Mouse (Mus musculus) kidney, postnatal 0 days (tissue): ENCODE measurements at regions not wholly inside any gene's neighbourhood (a gene's known extent, or its start where the extent isn't known, plus 50 kb on each side); places are given as distances from the start of the nearest gene placed in this dataset.
A peak's percentile ranks its signal among the peaks of the same experiment; 100 is the strongest.

Experiments
- ATAC-seq: fragments of 200-750 bp; cut with Nextera tagmentation; replicated peaks from 2 replicates; pipeline ENCODE4 v1.8.0; 2017; ENCODE audit warnings: low read depth, moderate number of reproducible peaks, moderate TSS enrichment, moderate library complexity; ENCODE audit not compliant: low FRiP score
- DNase-seq: peaks from one replicate; pipeline ENCODE4 v3.0.0-alpha.2; 2016; ENCODE audit warnings: low spot score
- H3K27ac ChIP-seq: fragments of 300-500 bp; sonication (generic); 2 replicates; pipeline ENCODE4 v1.5.1; 2014; ENCODE audit warnings: mild to moderate bottlenecking
- H3K27me3 ChIP-seq: fragments of 300-500 bp; sonication (generic); 2 replicates; pipeline ENCODE4 v1.6.1; 2014; ENCODE audit warnings: low read length, mixed read lengths; ENCODE audit not compliant: insufficient read depth
- H3K36me3 ChIP-seq: fragments of 300-500 bp; sonication (generic); 2 replicates; pipeline ENCODE4 v1.6.1; 2014; ENCODE audit warnings: low read length, mixed read lengths; ENCODE audit not compliant: insufficient read depth
- H3K4me1 ChIP-seq: fragments of 300-500 bp; sonication (generic); replicated peaks from 2 replicates; pipeline ENCODE4 v1.6.1; 2014; ENCODE audit warnings: antibody characterized with exemption, low read length, mixed read lengths; ENCODE audit not compliant: insufficient read depth
- H3K4me2 ChIP-seq: fragments of 300-500 bp; sonication (generic); 2 replicates; pipeline ENCODE4 v1.6.1; 2014; ENCODE audit warnings: mild to moderate bottlenecking, low read length, moderate library complexity, mixed read lengths
- H3K4me3 ChIP-seq: fragments of 300-500 bp; sonication (generic); replicated peaks from 2 replicates; pipeline ENCODE4 v1.5.1; 2014; ENCODE audit warnings: low read depth, low read length
- H3K9ac ChIP-seq: fragments of 300-500 bp; sonication (generic); 2 replicates; pipeline ENCODE4 v1.6.1; 2014; ENCODE audit warnings: low read depth, low read length
- H3K9me3 ChIP-seq: fragments of 300-500 bp; sonication (generic); replicated peaks from 2 replicates; pipeline ENCODE4 v1.6.1; 2016; ENCODE audit warnings: low read length, inconsistent platforms, mixed read lengths
- CTCF ChIP-seq: IDR thresholded peaks from 2 replicates; pipeline ENCODE4 v1.5.1; 2016; ENCODE audit warnings: antibody characterized with exemption, low read depth, mild to moderate bottlenecking, moderate library complexity
- WGBS: fragments of 180-500 bp; shearing (Covaris S2); extraction: QIAGEN DNeasy Blood & Tissue Kit; methylation state at CpG from one replicate; pipeline ENCODE4 v1.1.7; 2014; 5-methylcytosine and 5-hydroxymethylcytosine counted together

GRCm38 (mm10) chr14:107009617-107010016 lies 903.6 kb downstream of the Trim52 start:
- WGBS, result 39% methylated on average over 2 of the region's 2 CpGs
- no peak overlapping the region for H3K4me3 ChIP-seq
- no peaks in the 10 kb centered on the region for H3K36me3 ChIP-seq
- no peak for ATAC-seq
- DNase-seq, result no peak
- no peak overlapping the region for H3K27ac ChIP-seq
- H3K4me2 ChIP-seq, result no peak overlapping the region
- no peak overlapping the region for H3K9ac ChIP-seq
- H3K4me1 ChIP-seq, result no peaks in the 10 kb centered on the region
- TF ChIP-seq CTCF, result no peak
- H3K9me3 ChIP-seq, result no peaks in the 10 kb centered on the region
- H3K27me3 ChIP-seq, result no peaks in the 10 kb centered on the region

- WGBS, result 70% methylated on average over 2 of the region's 2 CpGs
- Histone ChIP-seq H3K27me3 (no peaks in the 10 kb centered on the region), H3K9me3 (no peaks in the 10 kb centered on the region), H3K36me3 (no peaks in the 10 kb centered on the region), H3K9ac (no peak overlapping the region), H3K4me3 (no peak overlapping the region), H3K27ac (peak overlapping the region; percentile 42; the same call in 1 of the 2 replicates), H3K4me1 (no peaks in the 10 kb centered on the region), H3K4me2 (no peak overlapping the region)
- DNase-seq (peak; percentile 40), ATAC-seq (peak; percentile 66; the same call in 1 of the 2 replicates)
- no peak for TF ChIP-seq CTCF
Measured at GRCm38 (mm10) chr14:107033807-107034206, 927.8 kb downstream of the Trim52 start.

- H3K9ac ChIP-seq, result no peak overlapping the region
- DNase-seq (peak; percentile 5), ATAC-seq (no peak)
- 54% methylated on average over 4 of the region's 4 CpGs for WGBS
- no peak for TF ChIP-seq CTCF
- H3K9me3 ChIP-seq, result no peaks in the 10 kb centered on the region
- no peak overlapping the region for H3K4me2 ChIP-seq
- H3K27ac ChIP-seq, result no peak overlapping the region
- H3K4me3 ChIP-seq, result no peak overlapping the region
- no peaks in the 10 kb centered on the region for H3K27me3 ChIP-seq
- no peaks in the 10 kb centered on the region for H3K4me1 ChIP-seq
- H3K36me3 ChIP-seq, result no peaks in the 10 kb centered on the region
Measured at GRCm38 (mm10) chr14:107051946-107052551, 946.1 kb downstream of the Trim52 start.

DNA sequence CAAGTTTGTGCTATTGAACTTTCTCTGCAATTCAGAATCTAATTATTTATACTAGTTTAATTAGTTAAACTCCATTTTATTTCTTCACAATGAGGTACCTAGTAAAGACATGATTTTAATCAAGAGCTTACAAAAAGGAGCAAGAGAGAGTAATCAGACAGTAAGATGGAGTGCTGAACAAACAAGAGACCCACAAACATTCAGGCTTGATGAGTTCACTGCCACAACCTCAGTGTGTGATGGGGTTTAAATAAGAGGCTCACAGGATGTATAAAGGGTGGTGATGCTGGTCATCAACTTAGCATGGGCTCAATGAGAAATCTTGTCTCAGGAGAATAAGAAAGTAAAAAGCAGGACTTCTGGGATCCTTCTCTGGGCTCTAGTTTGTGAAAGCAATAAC lies 962.6 kb downstream of the Trim52 start:
- DNase-seq (no peak), ATAC-seq (no peak)
- TF ChIP-seq CTCF, result no peak
- no peak overlapping the region for H3K4me3 ChIP-seq
- H3K9ac ChIP-seq, result no peak overlapping the region
- H3K4me1 ChIP-seq, result no peaks in the 10 kb centered on the region
- no peaks in the 10 kb centered on the region for H3K9me3 ChIP-seq
- no peaks in the 10 kb centered on the region for H3K36me3 ChIP-seq
- no peak overlapping the region for H3K27ac ChIP-seq
- no peak overlapping the region for H3K4me2 ChIP-seq
- H3K27me3 ChIP-seq, result no peaks in the 10 kb centered on the region

- ATAC-seq (no peak), DNase-seq (no peak)
- H3K4me1 ChIP-seq, result no peaks in the 10 kb centered on the region
- no peaks in the 10 kb centered on the region for H3K9me3 ChIP-seq
- no peak for TF ChIP-seq CTCF
- no peak overlapping the region for H3K27ac ChIP-seq
- no peak overlapping the region for H3K4me2 ChIP-seq
- no peaks in the 10 kb centered on the region for H3K27me3 ChIP-seq
- H3K36me3 ChIP-seq, result no peaks in the 10 kb centered on the region
- H3K9ac ChIP-seq, result no peak overlapping the region
- H3K4me3 ChIP-seq, result no peak overlapping the region
Measured at GRCm38 (mm10) chr14:107080407-107080806, 974.4 kb downstream of the Trim52 start.
